Mouse (Mus musculus) testis, adult 2 months (tissue): ENCODE measurements around the gene Map2k5.

ENCODE experiments used
- CTCF ChIP-seq: fragments of 200-500 bp; IDR thresholded peaks from 2 replicates; pipeline ENCODE4 v1.5.1; 2012; ENCODE audit warnings: low read depth, mild to moderate bottlenecking, inconsistent platforms, low read length, moderate library complexity; ENCODE audit not compliant: control insufficient read depth, insufficient read depth, insufficient replicate concordance
- POLR2A ChIP-seq: fragments of 200-500 bp; IDR thresholded peaks from 2 replicates; pipeline ENCODE4 v1.6.1; 2012; ENCODE audit warnings: low read depth, mild to moderate bottlenecking, inconsistent platforms, low read length, moderate library complexity; ENCODE audit not compliant: control insufficient read depth

- TF ChIP-seq CTCF (no peak), POLR2A (no peak)
Observed at GRCm38 (mm10) chr9:63118385-63118784, 259.3 kb downstream of the Map2k5 start.
